Mouse (Mus musculus) neural tube, embryonic 14.5 days (tissue): ENCODE data around the gene Dock9. TPM values are rescaled to one million over a fixed set of nuclear protein-coding genes. Genes with fewer than 3 reads are reported as not detected.

Source experiments
- ATAC-seq: fragments of 200-750 bp; cut with Nextera tagmentation; 2 replicates; pipeline ENCODE4 v1.8.0; 2017; ENCODE audit warnings: low read depth, mild to moderate bottlenecking, moderate TSS enrichment, moderate library complexity
- H3K27ac ChIP-seq: fragments of 300-500 bp; sonication (generic); 2 replicates; pipeline ENCODE4 v1.5.1; 2014; ENCODE audit warnings: low read depth, mild to moderate bottlenecking, control low read depth, low read length, moderate library complexity, mixed read lengths
- H3K27me3 ChIP-seq: fragments of 300-500 bp; sonication (generic); 2 replicates; pipeline ENCODE4 v1.6.1; 2014; ENCODE audit warnings: low read length; ENCODE audit not compliant: control insufficient read depth, insufficient read depth
- H3K36me3 ChIP-seq: fragments of 300-500 bp; sonication (generic); 2 replicates; pipeline ENCODE4 v1.6.1; 2014; ENCODE audit warnings: low read length, mixed read lengths; ENCODE audit not compliant: control insufficient read depth, insufficient read depth
- H3K4me1 ChIP-seq: fragments of 300-500 bp; sonication (generic); 2 replicates; pipeline ENCODE4 v1.6.1; 2014; ENCODE audit warnings: low read length; ENCODE audit not compliant: control insufficient read depth, insufficient read depth
- H3K4me2 ChIP-seq: fragments of 300-500 bp; sonication (generic); 2 replicates; pipeline ENCODE4 v1.6.1; 2014; ENCODE audit warnings: mild to moderate bottlenecking, low read depth, low read length, control low read depth
- H3K4me3 ChIP-seq: fragments of 300-500 bp; sonication (generic); 2 replicates; pipeline ENCODE4 v1.5.1; 2014; ENCODE audit warnings: low read depth, low read length, control low read depth, mixed read lengths
- H3K9ac ChIP-seq: fragments of 300-500 bp; sonication (generic); replicated peaks from 2 replicates; pipeline ENCODE4 v1.6.1; 2014; ENCODE audit warnings: low read depth, mild to moderate bottlenecking, control low read depth, low read length, mixed read lengths
- H3K9me3 ChIP-seq: fragments of 300-500 bp; sonication (generic); 2 replicates; pipeline ENCODE4 v1.6.1; 2016; ENCODE audit warnings: low read length; ENCODE audit not compliant: control insufficient read depth
- WGBS: fragments of 180-500 bp; shearing (Covaris S2); extraction: QIAGEN DNeasy Blood & Tissue Kit; methylation state at CpG from one replicate; pipeline ENCODE4 v1.1.7; 2014; 5-methylcytosine and 5-hydroxymethylcytosine counted together
- polyA plus RNA-seq: library from polyadenylated mRNA; unstranded; fragments of >200 nt; fragmentation: Nextera tagmentation; extraction: Ambion mirVana; gene quantifications from 2 replicates; pipeline ENCODE4 v1.2.1, GENCODE M21; 2014

Gene Dock9
- polyA plus RNA-seq, 1 experiment from 2014 or later, result 13.2 TPM

- H3K4me1 ChIP-seq, result no peaks in the 10 kb centered on the region
- H3K36me3 ChIP-seq, result no peaks in the 10 kb centered on the region
- ATAC-seq, result no peak
- WGBS, result 93% methylated on average over 5 of the region's 5 CpGs
- no peaks in the 10 kb centered on the region for H3K9me3 ChIP-seq
- no peak overlapping the region for H3K27ac ChIP-seq
- no peak overlapping the region for H3K9ac ChIP-seq
- no peak overlapping the region for H3K4me2 ChIP-seq
- H3K27me3 ChIP-seq, result no peaks in the 10 kb centered on the region
- no peak overlapping the region for H3K4me3 ChIP-seq
Measured at GRCm38 (mm10) chr14:121546621-121547020, 251.0 kb downstream of the Dock9 start.

DNA sequence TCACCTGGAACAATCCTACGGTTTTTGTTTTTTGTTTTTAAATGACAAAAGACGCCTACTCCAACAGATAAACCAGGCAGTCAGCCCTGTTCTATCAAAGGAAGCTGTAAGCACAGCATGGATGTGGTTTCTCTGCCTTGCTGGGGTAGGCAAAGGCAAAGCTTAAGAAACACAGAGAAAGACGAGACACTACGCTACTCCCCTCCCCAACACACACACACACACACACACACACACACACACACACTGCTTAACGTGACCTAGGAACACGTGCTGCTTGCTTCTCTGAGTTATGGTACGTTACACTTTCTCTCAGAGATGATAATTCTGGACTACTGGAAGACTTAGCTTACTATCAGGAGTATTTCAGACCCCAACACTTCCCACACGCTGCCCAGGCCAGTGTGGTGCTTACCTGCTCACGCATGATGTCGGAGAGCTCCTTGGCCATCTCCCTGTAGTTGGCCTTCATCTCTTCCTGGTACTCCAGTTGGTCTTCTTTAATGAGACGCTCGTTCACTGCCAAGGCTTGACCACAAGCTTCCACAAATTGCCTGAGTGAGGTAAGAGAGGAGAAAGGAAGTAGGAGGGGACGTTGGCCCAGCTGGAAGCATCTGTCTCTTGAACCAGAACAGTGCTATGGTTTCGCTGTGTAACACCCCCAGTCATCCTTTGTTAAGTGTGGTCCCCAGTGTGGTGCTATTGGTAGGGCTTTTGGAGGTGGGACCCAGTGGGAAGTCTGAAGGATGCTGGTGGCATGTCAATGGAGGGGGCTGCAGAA, 251.9 kb downstream of the Dock9 start:
- H3K4me2 ChIP-seq, result no peak overlapping the region
- no peaks in the 10 kb centered on the region for H3K36me3 ChIP-seq
- ATAC-seq, result no peak
- H3K27ac ChIP-seq, result no peak overlapping the region
- H3K4me3 ChIP-seq, result no peak overlapping the region
- 88% methylated on average over 14 of the region's 14 CpGs for WGBS
- no peak overlapping the region for H3K9ac ChIP-seq
- no peaks in the 10 kb centered on the region for H3K4me1 ChIP-seq
- no peaks in the 10 kb centered on the region for H3K27me3 ChIP-seq
- H3K9me3 ChIP-seq, result no peaks in the 10 kb centered on the region

GRCm38 (mm10) chr14:121541262-121541661, 256.4 kb downstream of the Dock9 start:
- Histone ChIP-seq H3K4me3 (no peak overlapping the region), H3K27ac (no peak overlapping the region), H3K9me3 (no peaks in the 10 kb centered on the region), H3K27me3 (no peaks in the 10 kb centered on the region), H3K4me1 (no peaks in the 10 kb centered on the region), H3K9ac (no peak overlapping the region), H3K4me2 (no peak overlapping the region), H3K36me3 (no peaks in the 10 kb centered on the region)
- WGBS, result 89% methylated on average over 7 of the region's 7 CpGs
- no peak for ATAC-seq

GRCm38 (mm10) chr14:121534501-121534900, 263.1 kb downstream of the Dock9 start:
- no peak overlapping the region for H3K27ac ChIP-seq
- no peak overlapping the region for H3K4me3 ChIP-seq
- no peak overlapping the region for H3K9ac ChIP-seq
- no peaks in the 10 kb centered on the region for H3K4me1 ChIP-seq
- WGBS, result 94% methylated on average over 3 of the region's 3 CpGs
- H3K36me3 ChIP-seq, result no peaks in the 10 kb centered on the region
- no peak overlapping the region for H3K4me2 ChIP-seq
- H3K27me3 ChIP-seq, result no peaks in the 10 kb centered on the region
- H3K9me3 ChIP-seq, result no peaks in the 10 kb centered on the region
- ATAC-seq, result no peak

DNA sequence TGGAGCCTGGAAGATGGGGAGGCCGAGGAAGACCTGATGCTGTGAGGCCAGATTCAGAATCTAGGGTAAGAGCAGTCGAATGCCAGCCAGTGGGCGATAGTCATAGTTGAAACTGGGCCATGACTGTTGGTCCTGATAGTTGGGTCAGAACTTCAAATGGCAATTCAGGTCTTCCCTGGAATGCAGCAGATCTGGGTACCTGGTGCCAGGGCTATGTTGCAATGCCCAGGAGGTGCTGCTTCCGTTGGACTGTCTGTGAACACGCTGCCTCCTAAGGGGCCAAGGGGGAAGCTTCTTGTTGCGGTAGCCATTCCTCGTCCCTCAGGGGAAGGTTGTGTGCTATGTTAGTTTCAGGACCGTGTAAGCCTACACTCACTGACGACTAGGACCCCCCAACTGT, 266.8 kb downstream of the Dock9 start:
- Histone ChIP-seq H3K4me1 (no peaks in the 10 kb centered on the region), H3K4me2 (no peak overlapping the region), H3K27ac (no peak overlapping the region), H3K4me3 (no peak overlapping the region), H3K9ac (no peak overlapping the region), H3K36me3 (no peaks in the 10 kb centered on the region), H3K9me3 (no peaks in the 10 kb centered on the region), H3K27me3 (no peaks in the 10 kb centered on the region)
- 82% methylated on average over 9 of the region's 9 CpGs for WGBS
- ATAC-seq, result no peak

GRCm38 (mm10) chr14:121527883-121528282, 269.8 kb downstream of the Dock9 start:
- Histone ChIP-seq H3K4me2 (no peak overlapping the region), H3K9ac (no peak overlapping the region), H3K4me1 (no peaks in the 10 kb centered on the region), H3K27ac (no peak overlapping the region), H3K4me3 (no peak overlapping the region), H3K36me3 (no peaks in the 10 kb centered on the region), H3K9me3 (no peaks in the 10 kb centered on the region), H3K27me3 (no peaks in the 10 kb centered on the region)
- WGBS, result 88% methylated on average over 3 of the region's 3 CpGs
- ATAC-seq, result no peak

DNA sequence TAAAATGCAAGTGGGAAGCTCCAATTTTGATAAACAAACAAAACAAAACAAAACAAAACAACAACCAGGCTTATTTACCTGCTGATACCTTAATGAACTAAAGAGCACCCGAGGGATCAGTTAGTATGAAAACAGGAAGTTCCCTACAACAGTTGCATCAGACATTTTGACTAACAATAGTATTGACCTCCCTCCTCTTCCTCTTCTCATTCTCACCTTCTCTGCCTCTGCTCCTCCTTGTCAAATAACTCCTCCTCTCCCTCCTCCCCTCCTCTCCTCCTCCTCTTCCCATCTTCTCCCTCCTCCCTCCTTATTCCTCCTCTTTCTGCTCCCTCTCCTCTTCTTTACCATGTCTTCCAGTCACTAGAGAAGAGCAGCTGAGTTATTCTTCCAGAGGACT, 270.4 kb downstream of the Dock9 start:
- H3K4me2 ChIP-seq, result no peak overlapping the region
- no peak overlapping the region for H3K4me3 ChIP-seq
- no peak overlapping the region for H3K27ac ChIP-seq
- ATAC-seq, result no peak
- no peaks in the 10 kb centered on the region for H3K4me1 ChIP-seq
- WGBS, result 86% methylated on average over 1 of the region's 1 CpGs
- no peak overlapping the region for H3K9ac ChIP-seq
- H3K9me3 ChIP-seq, result no peaks in the 10 kb centered on the region
- no peaks in the 10 kb centered on the region for H3K36me3 ChIP-seq
- H3K27me3 ChIP-seq, result no peaks in the 10 kb centered on the region

GRCm38 (mm10) chr14:121521709-121522108, 275.9 kb downstream of the Dock9 start:
- no peak overlapping the region for H3K9ac ChIP-seq
- no peak overlapping the region for H3K4me3 ChIP-seq
- H3K4me1 ChIP-seq, result no peaks in the 10 kb centered on the region
- no peaks in the 10 kb centered on the region for H3K27me3 ChIP-seq
- no peaks in the 10 kb centered on the region for H3K36me3 ChIP-seq
- no peak overlapping the region for H3K4me2 ChIP-seq
- H3K27ac ChIP-seq, result no peak overlapping the region
- ATAC-seq, result no peak
- H3K9me3 ChIP-seq, result no peaks in the 10 kb centered on the region
- WGBS, result 78% methylated on average over 4 of the region's 4 CpGs

DNA sequence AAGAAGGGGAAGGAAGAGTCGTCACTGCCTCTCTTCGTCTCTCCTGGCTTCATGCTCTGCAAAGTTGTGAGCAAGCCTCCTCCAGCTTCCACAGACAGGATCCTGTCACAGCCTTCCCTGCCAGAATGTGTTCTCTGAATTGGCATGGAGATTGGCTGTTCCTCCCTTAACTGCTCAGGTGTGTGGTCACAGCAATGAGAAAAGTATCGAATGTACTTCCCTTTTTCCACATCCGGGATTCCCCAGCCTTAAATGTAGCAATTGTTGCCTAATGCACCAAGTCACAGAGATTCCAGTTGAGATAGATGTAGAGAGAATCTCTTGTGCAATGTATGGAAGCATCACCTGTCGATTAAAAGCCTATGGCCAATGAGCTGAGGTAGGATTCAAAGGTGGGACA, 280.8 kb downstream of the Dock9 start:
- Histone ChIP-seq H3K4me1 (no peaks in the 10 kb centered on the region), H3K27me3 (no peaks in the 10 kb centered on the region), H3K27ac (no peak overlapping the region), H3K4me3 (no peak overlapping the region), H3K36me3 (no peaks in the 10 kb centered on the region), H3K9ac (no peak overlapping the region), H3K9me3 (no peaks in the 10 kb centered on the region), H3K4me2 (no peak overlapping the region)
- ATAC-seq, result no peak
- WGBS, result 88% methylated on average over 5 of the region's 5 CpGs
